Mouse (Mus musculus) midbrain, embryonic 16.5 days (tissue): Measurements from ENCODE around the gene Lhx6. TPM values are rescaled to one million over a fixed set of nuclear protein-coding genes. Genes with fewer than 3 reads are reported as not detected.
A peak's percentile ranks its signal among the peaks of the same experiment; 100 is the strongest.

Source experiments
- ATAC-seq: fragments of 200-750 bp; cut with Nextera tagmentation; 2 replicates; pipeline ENCODE4 v1.8.0; 2017; ENCODE audit warnings: moderate TSS enrichment
- H3K27ac ChIP-seq: fragments of 300-500 bp; sonication (generic); 2 replicates; pipeline ENCODE4 v1.5.1; 2014; ENCODE audit warnings: mild to moderate bottlenecking, low read length, mixed read lengths
- H3K27me3 ChIP-seq: fragments of 300-500 bp; sonication (generic); 2 replicates; pipeline ENCODE4 v1.6.1; 2014; ENCODE audit warnings: low read depth, low read length, mixed read lengths; ENCODE audit not compliant: control insufficient read depth, insufficient read depth
- H3K36me3 ChIP-seq: fragments of 300-500 bp; sonication (generic); 2 replicates; pipeline ENCODE4 v1.6.1; 2014; ENCODE audit warnings: mild to moderate bottlenecking, low read length, moderate library complexity, mixed read lengths; ENCODE audit not compliant: control insufficient read depth, insufficient read depth
- H3K4me1 ChIP-seq: fragments of 300-500 bp; sonication (generic); 2 replicates; pipeline ENCODE4 v1.6.1; 2014; ENCODE audit warnings: mild to moderate bottlenecking, low read length, mixed read lengths; ENCODE audit not compliant: control insufficient read depth, insufficient read depth
- H3K4me2 ChIP-seq: fragments of 300-500 bp; sonication (generic); 2 replicates; pipeline ENCODE4 v1.6.1; 2014; ENCODE audit warnings: mild to moderate bottlenecking, low read length, mixed read lengths
- H3K4me3 ChIP-seq: fragments of 300-500 bp; sonication (generic); 2 replicates; pipeline ENCODE4 v1.5.1; 2014; ENCODE audit warnings: low read depth, mild to moderate bottlenecking, low read length, moderate library complexity, mixed read lengths
- H3K9ac ChIP-seq: fragments of 300-500 bp; sonication (generic); 2 replicates; pipeline ENCODE4 v1.6.1; 2014; ENCODE audit warnings: low read depth, low read length, mixed read lengths
- H3K9me3 ChIP-seq: fragments of 300-500 bp; sonication (generic); replicated peaks from 2 replicates; pipeline ENCODE4 v1.6.1; 2014; ENCODE audit warnings: mild to moderate bottlenecking, low read length, mixed read lengths; ENCODE audit not compliant: control insufficient read depth, poor library complexity, severe bottlenecking
- WGBS: fragments of 180-500 bp; shearing (Covaris S2); extraction: QIAGEN DNeasy Blood & Tissue Kit; methylation state at CpG from one replicate; pipeline ENCODE4 v1.1.7; 2014; 5-methylcytosine and 5-hydroxymethylcytosine counted together
- polyA plus RNA-seq: library from polyadenylated mRNA; unstranded; fragments of >200 nt; fragmentation: Nextera tagmentation; extraction: Ambion mirVana; gene quantifications from 2 replicates; pipeline ENCODE4 v1.2.1, GENCODE M21; 2015

The Lhx6 gene
- polyA plus RNA-seq, 1 experiment from 2014 or later: 4.1 TPM

GRCm38 (mm10) chr2:36053249-36053648 lies 52.0 kb downstream of the Lhx6 start:
- no peaks in the 10 kb centered on the region for H3K36me3 ChIP-seq
- H3K27ac ChIP-seq: no peak overlapping the region
- H3K4me3 ChIP-seq: no peak overlapping the region
- peaks cover 3% of the 10 kb centered on the region for H3K4me1 ChIP-seq
- H3K9me3 ChIP-seq: no peaks in the 10 kb centered on the region
- no peaks in the 10 kb centered on the region for H3K27me3 ChIP-seq
- ATAC-seq: no peak
- no peak overlapping the region for H3K9ac ChIP-seq
- WGBS: 74% methylated on average over 3 of the region's 3 CpGs
- no peak overlapping the region for H3K4me2 ChIP-seq

DNA sequence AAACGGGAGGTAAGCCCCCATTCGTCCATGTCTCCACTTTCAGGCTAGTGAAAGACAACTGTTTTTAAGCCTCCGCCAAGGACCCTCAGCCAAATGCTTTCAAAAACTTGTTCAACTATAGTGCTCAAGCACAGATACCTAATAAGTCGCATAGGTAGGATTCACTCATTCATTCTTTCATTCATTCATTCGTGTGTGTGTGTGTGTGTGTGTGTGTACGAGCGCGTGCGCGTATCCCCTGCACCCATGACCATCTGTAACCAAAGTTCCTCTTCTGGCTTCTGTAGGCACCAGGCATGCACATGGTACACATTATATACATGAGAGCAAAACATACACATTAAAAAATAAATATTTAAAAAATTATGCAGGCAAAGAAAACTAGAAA lies 55.6 kb downstream of the Lhx6 start:
- Histone ChIP-seq H3K36me3 (no peaks in the 10 kb centered on the region), H3K27ac (no peak overlapping the region), H3K27me3 (no peaks in the 10 kb centered on the region), H3K9me3 (no peaks in the 10 kb centered on the region), H3K4me1 (peaks cover 15% of the 10 kb centered on the region), H3K9ac (no peak overlapping the region), H3K4me2 (peak overlapping the region; percentile 78), H3K4me3 (peak overlapping the region; percentile 74)
- WGBS: 39% methylated on average over 10 of the region's 10 CpGs
- peak; percentile 66; the same call in 1 of the 2 replicates for ATAC-seq

- no peaks in the 10 kb centered on the region for H3K36me3 ChIP-seq
- ATAC-seq: peak; percentile 97
- H3K4me2 ChIP-seq: peak within 1 kb of the TSS; percentile 78
- H3K4me3 ChIP-seq: peak within 1 kb of the TSS; percentile 74
- peaks cover 15% of the 10 kb centered on the region for H3K4me1 ChIP-seq
- H3K27me3 ChIP-seq: no peaks in the 10 kb centered on the region
- under 1% methylated on average over 44 of the region's 44 CpGs for WGBS
- H3K9me3 ChIP-seq: no peaks in the 10 kb centered on the region
- H3K27ac ChIP-seq: peak within 1 kb of the TSS; percentile 43
- peak within 1 kb of the TSS; percentile 73 for H3K9ac ChIP-seq
Observed at GRCm38 (mm10) chr2:36048748-36049566, 56.3 kb downstream of the Lhx6 start, which contains the start of the genes Ndufa8 and Morn5. Ndufa8 (minus strand) TSS chr2:36049406. Morn5 (plus strand) TSS chr2:36049458.

DNA sequence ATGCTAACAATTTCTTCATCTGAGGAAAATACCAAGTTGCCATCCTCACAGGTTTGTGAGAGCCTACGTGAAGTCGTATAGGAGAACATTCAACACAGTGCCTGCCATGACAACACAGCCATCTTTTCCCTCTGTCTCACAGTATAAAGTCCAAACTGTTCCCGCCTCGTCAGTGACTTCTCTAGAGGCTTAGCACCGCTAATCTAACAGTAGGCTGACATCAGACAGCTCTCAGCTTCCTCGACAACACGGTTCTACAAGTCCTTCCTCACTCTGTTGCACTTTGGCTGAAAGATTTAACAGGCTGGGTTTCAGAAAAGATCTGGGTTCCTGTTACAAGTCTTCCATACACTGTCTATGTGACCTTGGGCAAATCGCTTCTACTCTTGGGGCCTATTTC lies 57.0 kb downstream of the Lhx6 start:
- 75% methylated on average over 8 of the region's 8 CpGs for WGBS

GRCm38 (mm10) chr2:36040872-36041271 lies 64.3 kb downstream of the Lhx6 start:
- Histone ChIP-seq H3K9ac (no peak overlapping the region), H3K4me1 (no peaks in the 10 kb centered on the region), H3K4me3 (no peak overlapping the region), H3K36me3 (peaks cover 17% of the 10 kb centered on the region), H3K9me3 (no peaks in the 10 kb centered on the region), H3K27ac (no peak overlapping the region), H3K4me2 (no peak overlapping the region), H3K27me3 (no peaks in the 10 kb centered on the region)
- no peak for ATAC-seq
- WGBS: 93% methylated on average over 1 of the region's 1 CpGs

More for the DNA sequence above, 57.0 kb downstream of the Lhx6 start:
- Histone ChIP-seq H3K4me1 (peaks cover 15% of the 10 kb centered on the region), H3K4me3 (peak overlapping the region; percentile 74), H3K4me2 (peak overlapping the region; percentile 78), H3K27me3 (no peaks in the 10 kb centered on the region), H3K9ac (peak overlapping the region; percentile 73), H3K27ac (no peak overlapping the region), H3K9me3 (no peaks in the 10 kb centered on the region), H3K36me3 (peaks cover 2% of the 10 kb centered on the region; the same call in 1 of the 2 replicates)
- ATAC-seq: no peak

GRCm38 (mm10) chr2:36039297-36039985 lies 65.8 kb downstream of the Lhx6 start:
- Histone ChIP-seq H3K9me3 (no peaks in the 10 kb centered on the region), H3K36me3 (peaks cover 17% of the 10 kb centered on the region), H3K4me2 (no peak overlapping the region), H3K4me3 (no peak overlapping the region), H3K27me3 (no peaks in the 10 kb centered on the region), H3K27ac (no peak overlapping the region), H3K9ac (no peak overlapping the region), H3K4me1 (no peaks in the 10 kb centered on the region)
- 91% methylated on average over 7 of the region's 7 CpGs for WGBS
- ATAC-seq: no peak

GRCm38 (mm10) chr2:36035413-36036081 lies 69.7 kb downstream of the Lhx6 start:
- 86% methylated on average over 11 of the region's 11 CpGs for WGBS
- H3K36me3 ChIP-seq: peaks cover 14% of the 10 kb centered on the region

DNA sequence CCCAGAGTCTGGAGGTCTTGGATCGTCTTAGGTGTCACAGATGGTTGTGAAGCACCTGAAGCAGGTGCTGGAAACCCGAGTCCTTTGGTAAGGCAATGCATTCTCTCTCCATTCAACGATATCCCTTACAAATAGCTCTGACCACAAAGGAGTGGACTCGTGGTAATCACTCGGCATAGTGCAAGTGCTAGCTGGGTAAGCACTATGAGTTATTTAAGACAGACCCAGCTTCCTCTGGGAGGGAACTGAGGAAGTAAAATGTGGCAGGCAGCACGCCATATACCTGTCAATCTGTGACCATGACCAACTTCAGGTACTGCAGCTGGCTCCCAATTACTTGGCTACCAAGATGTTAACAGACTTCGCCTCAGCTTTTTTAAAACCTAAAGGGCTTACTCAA lies 70.3 kb downstream of the Lhx6 start:
- Histone ChIP-seq H3K9ac (no peak overlapping the region), H3K27ac (no peak overlapping the region), H3K27me3 (no peaks in the 10 kb centered on the region), H3K4me2 (no peak overlapping the region), H3K4me3 (no peak overlapping the region), H3K36me3 (peaks cover 14% of the 10 kb centered on the region), H3K4me1 (no peaks in the 10 kb centered on the region), H3K9me3 (no peaks in the 10 kb centered on the region)
- no peak for ATAC-seq
- 97% methylated on average over 7 of the region's 7 CpGs for WGBS

More at GRCm38 (mm10) chr2:36035413-36036081, 69.7 kb downstream of the Lhx6 start:
- H3K9me3 ChIP-seq: no peaks in the 10 kb centered on the region
- no peak for ATAC-seq
- H3K4me3 ChIP-seq: no peak overlapping the region
- no peaks in the 10 kb centered on the region for H3K27me3 ChIP-seq
- H3K4me2 ChIP-seq: no peak overlapping the region
- H3K27ac ChIP-seq: no peak overlapping the region
- no peaks in the 10 kb centered on the region for H3K4me1 ChIP-seq
- no peak overlapping the region for H3K9ac ChIP-seq
